Mouse (Mus musculus): ENCODE results near the gene Gpr132.

GRCm38 (mm10) chr12:112808587-112809364 lies 59.3 kb downstream of the Gpr132 start, which contains the start of gene Clba1:
- TF ChIP-seq CTCF (IDR thresholded peaks at IDR 0.05; ENCODE audit: low read depth, low read length) (peak; percentile 43), POLR2A (IDR thresholded peaks at IDR 0.05; ENCODE audit: extremely low read depth, insufficient read depth, low read length) (no peak)
